Mouse (Mus musculus) lung, postnatal 0 days (tissue): ENCODE data around the gene Dnmbp. TPM values are rescaled to one million over a fixed set of nuclear protein-coding genes. Genes with fewer than 3 reads are reported as not detected.

Experiments
- ATAC-seq: fragments of 200-750 bp; cut with Nextera tagmentation; 2 replicates; pipeline ENCODE4 v1.8.0; 2017; ENCODE audit warnings: moderate library complexity
- DNase-seq: peaks from one replicate; pipeline ENCODE4 v3.0.0-alpha.2; 2016; ENCODE audit warnings: low spot score
- H3K27ac ChIP-seq: fragments of 300-500 bp; sonication (generic); 2 replicates; pipeline ENCODE4 v1.5.1; 2014; ENCODE audit warnings: antibody characterized with exemption, mild to moderate bottlenecking, low read length, mixed read lengths
- H3K27me3 ChIP-seq: fragments of 300-500 bp; sonication (generic); replicated peaks from 2 replicates; pipeline ENCODE4 v1.6.1; 2014; ENCODE audit warnings: low read length, mixed read lengths; ENCODE audit not compliant: insufficient read depth
- H3K36me3 ChIP-seq: fragments of 300-500 bp; sonication (generic); 2 replicates; pipeline ENCODE4 v1.6.1; 2014; ENCODE audit warnings: low read length, mixed read lengths; ENCODE audit not compliant: insufficient read depth
- H3K4me1 ChIP-seq: fragments of 300-500 bp; sonication (generic); 2 replicates; pipeline ENCODE4 v1.6.1; 2014; ENCODE audit warnings: antibody characterized with exemption, low read depth, low read length, mixed read lengths; ENCODE audit not compliant: insufficient read depth
- H3K4me2 ChIP-seq: fragments of 300-500 bp; sonication (generic); replicated peaks from 2 replicates; pipeline ENCODE4 v1.6.1; 2014; ENCODE audit warnings: low read depth, mild to moderate bottlenecking, low read length, moderate library complexity, mixed read lengths
- H3K4me3 ChIP-seq: fragments of 300-500 bp; sonication (generic); 2 replicates; pipeline ENCODE4 v1.5.1; 2014; ENCODE audit warnings: low read depth, low read length
- H3K9ac ChIP-seq: fragments of 300-500 bp; sonication (generic); replicated peaks from 2 replicates; pipeline ENCODE4 v1.6.1; 2014; ENCODE audit warnings: low read depth, mild to moderate bottlenecking
- H3K9me3 ChIP-seq: fragments of 300-500 bp; sonication (generic); 2 replicates; pipeline ENCODE4 v1.6.1; 2016; ENCODE audit warnings: low read length, mixed read lengths
- CTCF ChIP-seq: IDR thresholded peaks from 2 replicates; pipeline ENCODE4 v1.5.1; 2016; ENCODE audit warnings: antibody characterized with exemption, mild to moderate bottlenecking
- EP300 ChIP-seq: IDR thresholded peaks from 2 replicates; pipeline ENCODE4 v1.6.1; 2016; ENCODE audit warnings: antibody characterized with exemption, mild to moderate bottlenecking, control low read depth
- WGBS: fragments of 180-500 bp; shearing (Covaris S2); extraction: QIAGEN DNeasy Blood & Tissue Kit; methylation state at CpG from one replicate; pipeline ENCODE4 v1.1.7; 2014; 5-methylcytosine and 5-hydroxymethylcytosine counted together
- polyA plus RNA-seq: library from polyadenylated mRNA; unstranded; fragments of >200 nt; fragmentation: Nextera tagmentation; extraction: Ambion mirVana; gene quantifications from 2 replicates; pipeline ENCODE4 v1.2.1, GENCODE M21; 2015

Dnmbp gene
- polyA plus RNA-seq, 1 experiment from 2014 or later, result 10.0 TPM

GRCm38 (mm10) chr19:43870418-43870817, 69.6 kb downstream of the Dnmbp start:
- Histone ChIP-seq H3K4me3 (no peak overlapping the region), H3K27ac (no peak overlapping the region), H3K4me1 (no peaks in the 10 kb centered on the region; the same call in 1 of the 2 replicates), H3K36me3 (peaks cover 42% of the 10 kb centered on the region), H3K4me2 (no peak overlapping the region), H3K9ac (no peak overlapping the region), H3K9me3 (no peaks in the 10 kb centered on the region), H3K27me3 (no peaks in the 10 kb centered on the region)
- 91% methylated on average over 4 of the region's 4 CpGs for WGBS
- DNase-seq (no peak), ATAC-seq (no peak)
- no peak for TF ChIP-seq CTCF
- TF ChIP-seq EP300, result no peak

GRCm38 (mm10) chr19:43857347-43857746, 82.6 kb downstream of the Dnmbp start:
- WGBS, result 68% methylated on average over 6 of the region's 6 CpGs

GRCm38 (mm10) chr19:43852837-43853545, 87.0 kb downstream of the Dnmbp start:
- peaks cover 42% of the 10 kb centered on the region for H3K36me3 ChIP-seq
- H3K9me3 ChIP-seq, result no peaks in the 10 kb centered on the region
- H3K4me2 ChIP-seq, result no peak overlapping the region
- ATAC-seq, result no peak
- no peak overlapping the region for H3K27ac ChIP-seq
- H3K9ac ChIP-seq, result no peak overlapping the region
- 77% methylated on average over 7 of the region's 7 CpGs for WGBS
- no peaks in the 10 kb centered on the region for H3K27me3 ChIP-seq
- no peaks in the 10 kb centered on the region for H3K4me1 ChIP-seq
- H3K4me3 ChIP-seq, result no peak overlapping the region
- TF ChIP-seq EP300 (no peak), CTCF (peak; percentile 67)
- no peak for DNase-seq

More at GRCm38 (mm10) chr19:43857347-43857746, 82.6 kb downstream of the Dnmbp start:
- H3K9ac ChIP-seq, result no peak overlapping the region
- DNase-seq (peak; percentile 82), ATAC-seq (peak; percentile 69)
- H3K4me2 ChIP-seq, result no peak overlapping the region
- H3K36me3 ChIP-seq, result peaks cover 30% of the 10 kb centered on the region; the same call in 1 of the 2 replicates
- peak; percentile 69 for TF ChIP-seq CTCF
- TF ChIP-seq EP300, result no peak
- H3K27ac ChIP-seq, result no peak overlapping the region
- H3K4me3 ChIP-seq, result no peak overlapping the region
- H3K4me1 ChIP-seq, result no peaks in the 10 kb centered on the region
- H3K27me3 ChIP-seq, result no peaks in the 10 kb centered on the region
- H3K9me3 ChIP-seq, result no peaks in the 10 kb centered on the region

- H3K4me2 ChIP-seq, result no peak overlapping the region
Observed at GRCm38 (mm10) chr19:43851996-43852630, 87.9 kb downstream of the Dnmbp start.

GRCm38 (mm10) chr19:43850026-43850425, 90.0 kb downstream of the Dnmbp start:
- Histone ChIP-seq H3K36me3 (peaks cover 48% of the 10 kb centered on the region), H3K27ac (no peak overlapping the region), H3K9ac (no peak overlapping the region), H3K4me2 (no peak overlapping the region), H3K4me3 (no peak overlapping the region), H3K9me3 (no peaks in the 10 kb centered on the region), H3K4me1 (no peaks in the 10 kb centered on the region), H3K27me3 (no peaks in the 10 kb centered on the region)
- WGBS, result 91% methylated on average over 11 of the region's 11 CpGs
- DNase-seq, result no peak
- ATAC-seq, result no peak
- no peak for TF ChIP-seq CTCF
- TF ChIP-seq EP300, result no peak

More at GRCm38 (mm10) chr19:43851996-43852630, 87.9 kb downstream of the Dnmbp start:
- WGBS, result 84% methylated on average over 21 of the region's 21 CpGs
- H3K27me3 ChIP-seq, result no peaks in the 10 kb centered on the region
- H3K27ac ChIP-seq, result no peak overlapping the region
- no peak overlapping the region for H3K9ac ChIP-seq
- no peak for ATAC-seq
- H3K9me3 ChIP-seq, result no peaks in the 10 kb centered on the region
- no peak for DNase-seq
- no peak overlapping the region for H3K4me3 ChIP-seq
- TF ChIP-seq EP300 (no peak), CTCF (no peak)
- H3K36me3 ChIP-seq, result peaks cover 51% of the 10 kb centered on the region
- H3K4me1 ChIP-seq, result no peaks in the 10 kb centered on the region

- no peaks in the 10 kb centered on the region for H3K27me3 ChIP-seq
- DNase-seq (no peak), ATAC-seq (no peak)
- no peaks in the 10 kb centered on the region for H3K9me3 ChIP-seq
- H3K27ac ChIP-seq, result no peak overlapping the region
- H3K4me2 ChIP-seq, result no peak overlapping the region
- WGBS, result 90% methylated on average over 15 of the region's 15 CpGs
- no peak for TF ChIP-seq EP300
- TF ChIP-seq CTCF, result no peak
- no peak overlapping the region for H3K4me3 ChIP-seq
- peaks cover 32% of the 10 kb centered on the region for H3K36me3 ChIP-seq
- H3K4me1 ChIP-seq, result no peaks in the 10 kb centered on the region
- H3K9ac ChIP-seq, result no peak overlapping the region
Observed at GRCm38 (mm10) chr19:43847966-43848365, 92.0 kb downstream of the Dnmbp start.
